Mouse (Mus musculus): ENCODE results near the gene Anp32e.

DNA sequence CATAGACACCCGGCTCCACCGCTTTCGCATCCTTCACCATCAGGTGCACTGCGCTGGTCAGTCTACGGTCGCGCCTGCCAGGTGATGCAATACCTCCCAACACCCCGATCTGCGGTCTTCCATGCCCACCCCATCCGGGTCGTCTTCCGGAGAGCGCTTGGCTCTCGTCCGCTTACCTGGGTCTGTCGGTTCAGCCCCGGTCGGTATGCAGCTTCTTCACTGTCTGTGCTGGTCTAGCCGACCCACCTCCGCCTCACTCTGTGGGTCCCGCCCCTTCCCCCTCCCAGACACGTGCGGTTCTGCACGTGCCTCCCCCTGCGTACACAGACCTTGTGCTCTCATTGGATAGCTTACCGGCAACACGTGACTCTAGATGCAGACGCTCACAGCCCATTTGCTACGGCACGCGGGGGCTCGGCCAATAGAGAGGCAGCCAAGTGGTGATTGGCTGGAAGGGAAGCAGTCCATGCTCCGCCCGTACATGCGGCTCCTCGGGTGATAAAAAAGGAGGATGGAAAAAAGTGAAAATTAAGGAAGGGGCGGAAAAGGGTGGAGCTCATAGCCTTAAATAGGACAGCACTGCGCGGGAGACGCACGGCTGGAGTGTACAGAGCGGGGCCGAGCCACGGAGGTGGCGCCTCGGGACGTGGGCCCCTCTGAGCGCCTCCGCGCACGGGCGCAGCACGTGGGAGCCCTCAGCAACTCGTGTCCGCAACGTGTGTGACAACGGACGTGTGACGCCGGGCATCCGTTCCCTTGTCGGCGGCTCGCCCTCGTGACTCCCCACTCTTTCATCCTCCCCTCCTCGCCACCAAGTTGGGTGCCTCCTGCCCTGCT lies 46.8 kb upstream of the Anp32e start, which contains the start of gene Ciart:
- TF ChIP-seq CHD2 (IDR thresholded peaks at IDR 0.05; ENCODE audit: low read depth, low read length) (peak; percentile 69; the same call in 1 of the 2 replicates), ZC3H11A (IDR thresholded peaks at IDR 0.05; ENCODE audit: borderline replicate concordance, low read depth, low read length) (no peak), HCFC1 (IDR thresholded peaks at IDR 0.05; ENCODE audit: borderline replicate concordance, insufficient read depth, low read length) (peak; percentile 58; the same call in 1 of the 2 replicates), ZNF384 (IDR thresholded peaks at IDR 0.05; ENCODE audit: low read depth, low read length) (no peak)

Measured in ES-E14 (cell line).